Mouse (Mus musculus) erythroblast, embryonic 14.5 days (primary cell): ENCODE measurements around the gene 4933428G20Rik.

Experiments
- GATA1 ChIP-seq: IDR thresholded peaks from 2 replicates; pipeline ENCODE4 v1.6.1; 2012; ENCODE audit warnings: low read length, inconsistent platforms, mixed read lengths
- TAL1 ChIP-seq: IDR thresholded peaks from 3 replicates; pipeline ENCODE4 v1.6.1; 2012; ENCODE audit warnings: low read length, inconsistent platforms, mixed read lengths

- TF ChIP-seq GATA1 (no peak), TAL1 (no peak)
Observed at GRCm38 (mm10) chr11:97530069-97530468, 29.9 kb upstream of the 4933428G20Rik start.
